Mouse (Mus musculus) left cerebral cortex, adult 2 months (tissue): ENCODE data around the gene Rgs12. TPM values are rescaled to one million over a fixed set of nuclear protein-coding genes. Genes with fewer than 3 reads are reported as not detected.
A peak's percentile ranks its signal among the peaks of the same experiment; 100 is the strongest.

Source experiments
- DNase-seq, 2 experiments: peaks; one replicate each; pipeline ENCODE4 v3.0.0; 2021 to 2022; ENCODE audit warnings: low spot score in 2 of 2, mixed read lengths in 1 of 2; ENCODE audit errors: extremely low spot score in 1 of 2
- H3K27ac ChIP-seq: fragments of 200-600 bp; 2 replicates; pipeline ENCODE4 v1.8.1; 2022
- H3K4me3 ChIP-seq: fragments of 200-600 bp; 2 replicates; pipeline ENCODE4 v1.8.1; 2022
- CTCF ChIP-seq: fragments of 200-600 bp; IDR thresholded peaks from 2 replicates; pipeline ENCODE4 v1.8.1; 2022; ENCODE audit warnings: antibody characterized with exemption, mild to moderate bottlenecking, moderate library complexity
- intact Hi-C: fragments of 180-260 bp; cut with DNase I; formaldehyde crosslinking; loops from one replicate; pipeline ENCODE4 v1.15.1; 2025
- long read RNA-seq, 2 experiments: library from polyadenylated mRNA; stranded (forward); transcript quantifications; one replicate each; pipeline ENCODE4 v2.0.0; 2021; ENCODE audit warnings: borderline mapping rate in 2 of 2
- total RNA-seq, 2 experiments: library from RNA; stranded (reverse); gene quantifications; 2 replicates each; pipeline ENCODE4 v1.2.3; 2021

Gene Rgs12
- total RNA-seq = 10 to 100 TPM; 40.5 to 48.3 TPM
- long read RNA-seq, experiment 1, full-length matches to known transcripts = 46 of 73 reads
- long read RNA-seq, experiment 1, partial matches to known transcripts = 5 of 73 reads
- long read RNA-seq, experiment 1, other reads (novel, unspliced or antisense) = 22 of 73 reads
- long read RNA-seq, experiment 2, full-length matches to known transcripts = 45 of 62 reads
- long read RNA-seq, experiment 2, partial matches to known transcripts = 2 of 62 reads
- long read RNA-seq, experiment 2, other reads (novel, unspliced or antisense) = 15 of 62 reads

DNA sequence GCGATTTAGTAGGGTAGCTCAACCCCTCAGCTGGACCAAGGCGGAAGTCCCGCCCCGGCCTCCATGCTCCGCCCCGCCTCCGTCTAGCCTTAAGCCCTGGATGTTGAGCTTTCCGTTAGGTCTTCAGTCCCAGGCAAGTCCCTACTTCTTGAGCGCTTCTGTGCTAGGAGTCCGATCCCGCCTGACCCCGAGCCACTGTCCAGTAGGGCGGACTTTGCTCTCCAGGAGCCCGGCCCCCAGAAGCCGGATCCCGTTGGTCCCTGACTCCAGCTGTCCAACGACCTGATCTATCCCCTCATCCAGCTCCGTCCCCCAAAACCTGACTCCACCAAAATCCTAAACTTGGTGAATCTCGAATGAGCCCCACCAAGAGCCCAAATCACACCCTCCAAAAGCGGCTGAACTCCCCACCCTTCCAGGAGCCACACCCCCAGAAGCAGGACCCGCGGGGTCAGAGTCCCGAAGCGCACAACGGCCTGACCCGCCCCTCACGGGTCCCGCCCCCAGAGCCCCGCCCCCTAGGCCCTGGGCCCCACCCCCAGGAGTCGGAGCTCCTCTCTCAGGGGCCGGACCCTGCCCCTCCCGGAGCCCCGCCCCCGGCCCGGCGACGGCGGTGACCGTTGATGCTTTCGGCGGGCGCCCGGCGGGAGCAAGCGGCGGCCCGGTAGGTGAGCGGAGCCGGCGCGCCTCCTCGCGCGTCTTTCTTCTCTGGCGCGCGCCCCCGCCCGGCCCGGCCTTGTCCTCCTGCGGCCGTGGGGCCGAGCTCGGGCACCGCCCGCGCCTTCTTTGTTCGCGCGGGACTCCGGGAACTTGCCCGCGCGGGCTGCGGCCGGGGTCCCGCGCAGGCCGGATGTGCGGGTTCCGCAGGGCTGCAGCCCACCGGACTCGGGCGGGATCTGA is at the start of gene Rgs12:
TSS of gene Rgs12 (plus strand) at position 585 of the 900 bp plus-strand sequence.
- peak; percentile 41 to 62 for DNase-seq
- intact Hi-C loops = no loop called here
- TF ChIP-seq CTCF = no peak
- H3K27ac ChIP-seq = peak within 1 kb of the TSS; percentile 78
- H3K4me3 ChIP-seq = peak within 1 kb of the TSS; percentile 66

DNA sequence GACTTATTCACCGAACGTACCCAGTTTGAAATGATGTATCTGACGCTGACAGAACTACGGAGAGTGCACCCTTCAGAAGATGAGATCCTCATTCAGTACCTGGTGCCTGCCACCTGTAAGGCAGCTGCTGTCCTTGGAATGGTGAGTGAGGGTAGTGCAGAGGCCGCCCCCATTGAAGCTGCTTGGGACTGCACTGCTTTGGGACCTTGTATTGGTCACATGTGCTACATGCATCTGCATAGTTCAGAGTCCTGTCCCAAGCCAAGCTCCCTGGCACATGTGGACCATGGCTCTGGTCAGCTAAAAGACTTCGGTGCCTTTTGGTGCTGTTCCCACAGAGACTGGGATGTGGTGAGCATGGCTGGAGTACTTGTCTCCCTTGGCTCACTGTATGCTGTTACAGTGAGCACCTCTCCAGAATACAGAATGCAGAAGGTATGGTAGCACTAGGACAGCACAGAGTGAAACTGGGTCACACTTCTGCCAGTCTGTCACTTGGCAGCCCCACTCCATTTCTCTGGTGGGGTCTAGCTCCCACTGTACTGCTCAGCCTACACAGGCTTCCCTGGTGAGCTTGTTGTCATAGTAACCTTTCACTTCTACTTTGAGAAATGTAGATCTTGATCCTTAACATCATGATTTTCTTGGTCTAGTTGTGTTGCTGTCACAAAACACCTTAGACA is 49.3 kb upstream of the Rgs12 start:
- no peak for DNase-seq
- TF ChIP-seq CTCF = no peak
- no peak overlapping the region for H3K4me3 ChIP-seq
- H3K27ac ChIP-seq = no peak overlapping the region
- intact Hi-C loops = no loop called here

DNA sequence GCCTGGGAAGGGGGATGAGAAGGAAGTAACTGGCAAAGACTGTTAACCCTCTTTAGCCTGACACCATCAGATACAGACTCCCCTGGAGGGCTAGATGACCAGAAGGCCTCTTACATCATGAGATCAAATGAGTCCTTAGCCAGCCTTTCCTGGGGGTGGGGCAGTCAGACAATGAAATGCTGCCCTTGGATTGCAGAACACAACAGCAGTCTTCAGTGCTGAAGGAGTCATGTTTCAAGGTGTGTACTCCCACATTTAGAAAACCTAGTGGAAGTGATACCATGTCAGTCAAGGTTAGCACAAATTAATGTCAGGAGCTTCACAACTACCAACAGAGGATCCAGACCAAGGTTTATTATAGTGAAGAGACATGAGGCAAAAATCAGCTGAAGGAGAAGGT is 46.9 kb upstream of the Rgs12 start:
- intact Hi-C loops = no loop called here
- DNase-seq = no peak
- no peak for TF ChIP-seq CTCF
- H3K27ac ChIP-seq = no peak overlapping the region
- H3K4me3 ChIP-seq = no peak overlapping the region

DNA sequence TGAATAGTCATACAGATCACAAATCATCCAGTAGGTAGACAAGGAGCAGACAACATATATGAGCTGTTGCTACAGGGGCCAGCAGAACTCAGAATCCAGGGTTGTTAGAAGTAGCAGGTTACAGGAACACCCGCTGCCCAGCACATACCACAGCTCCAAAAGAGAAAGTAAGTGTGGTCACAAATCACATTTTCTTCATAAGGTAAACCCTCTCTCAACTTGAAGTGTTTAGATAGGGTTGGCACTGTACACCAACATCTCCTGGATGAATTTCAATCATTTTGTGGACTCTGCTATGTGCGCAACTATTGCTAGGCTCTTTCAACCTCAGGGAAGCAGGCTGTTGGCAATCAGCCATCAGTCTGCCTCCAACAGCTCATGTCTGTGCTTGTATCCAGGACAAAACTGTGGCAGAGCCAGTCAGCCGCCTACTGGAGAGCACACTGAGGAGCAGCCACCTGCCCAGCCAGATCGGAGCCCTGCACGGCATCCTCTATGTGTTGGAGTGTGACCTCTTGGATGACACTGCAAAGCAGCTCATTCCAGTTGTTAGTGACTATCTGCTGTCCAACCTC is 46.3 kb upstream of the Rgs12 start:
- H3K4me3 ChIP-seq = no peak overlapping the region
- intact Hi-C loops = no loop called here
- peak; percentile 31 for TF ChIP-seq CTCF
- H3K27ac ChIP-seq = no peak overlapping the region
- peak in 1 of 2 experiments; percentile 33 for DNase-seq

DNA sequence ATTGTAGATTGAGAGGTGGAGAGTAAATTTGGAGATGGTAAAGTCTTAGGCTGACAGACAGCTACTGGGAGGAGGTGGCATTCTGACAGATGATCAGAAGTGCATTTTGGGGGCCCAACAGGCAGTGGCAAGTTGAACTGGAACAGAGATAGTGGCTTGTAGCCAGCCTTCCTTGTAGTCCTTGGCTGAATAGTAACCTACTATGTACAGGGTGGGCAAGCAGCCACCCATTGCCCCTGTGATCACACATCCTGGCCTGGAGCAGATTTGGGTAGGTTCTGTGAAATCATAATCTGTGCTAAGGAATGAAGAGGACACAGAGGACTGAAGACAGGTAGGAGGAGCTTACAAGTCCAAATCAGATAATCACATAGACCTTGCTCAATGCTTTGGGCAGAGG is 44.8 kb upstream of the Rgs12 start:
- no peak overlapping the region for H3K27ac ChIP-seq
- no peak for TF ChIP-seq CTCF
- intact Hi-C loops = no loop called here
- no peak overlapping the region for H3K4me3 ChIP-seq
- no peak for DNase-seq

DNA sequence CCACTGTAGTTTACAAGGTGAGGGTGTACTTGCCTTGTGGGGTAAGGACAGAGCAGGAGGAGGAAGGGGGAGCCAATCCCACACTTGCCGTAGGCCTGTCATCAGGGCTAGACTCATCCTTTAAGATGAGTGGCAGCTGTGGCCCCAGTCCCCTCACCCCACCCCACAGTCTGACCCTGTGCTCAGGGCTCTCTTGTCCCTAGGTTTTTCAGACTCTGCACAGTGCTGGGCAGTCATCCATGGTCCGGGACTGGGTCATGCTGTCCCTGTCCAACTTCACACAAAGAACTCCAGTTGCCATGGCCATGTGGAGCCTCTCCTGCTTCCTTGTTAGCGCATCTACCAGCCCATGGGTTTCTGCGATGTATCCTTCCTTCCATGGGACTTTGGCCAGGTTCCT is 42.0 kb upstream of the Rgs12 start:
- intact Hi-C loops = no loop called here
- DNase-seq = no peak
- Histone ChIP-seq H3K4me3 (no peak overlapping the region), H3K27ac (no peak overlapping the region)
- no peak for TF ChIP-seq CTCF

DNA sequence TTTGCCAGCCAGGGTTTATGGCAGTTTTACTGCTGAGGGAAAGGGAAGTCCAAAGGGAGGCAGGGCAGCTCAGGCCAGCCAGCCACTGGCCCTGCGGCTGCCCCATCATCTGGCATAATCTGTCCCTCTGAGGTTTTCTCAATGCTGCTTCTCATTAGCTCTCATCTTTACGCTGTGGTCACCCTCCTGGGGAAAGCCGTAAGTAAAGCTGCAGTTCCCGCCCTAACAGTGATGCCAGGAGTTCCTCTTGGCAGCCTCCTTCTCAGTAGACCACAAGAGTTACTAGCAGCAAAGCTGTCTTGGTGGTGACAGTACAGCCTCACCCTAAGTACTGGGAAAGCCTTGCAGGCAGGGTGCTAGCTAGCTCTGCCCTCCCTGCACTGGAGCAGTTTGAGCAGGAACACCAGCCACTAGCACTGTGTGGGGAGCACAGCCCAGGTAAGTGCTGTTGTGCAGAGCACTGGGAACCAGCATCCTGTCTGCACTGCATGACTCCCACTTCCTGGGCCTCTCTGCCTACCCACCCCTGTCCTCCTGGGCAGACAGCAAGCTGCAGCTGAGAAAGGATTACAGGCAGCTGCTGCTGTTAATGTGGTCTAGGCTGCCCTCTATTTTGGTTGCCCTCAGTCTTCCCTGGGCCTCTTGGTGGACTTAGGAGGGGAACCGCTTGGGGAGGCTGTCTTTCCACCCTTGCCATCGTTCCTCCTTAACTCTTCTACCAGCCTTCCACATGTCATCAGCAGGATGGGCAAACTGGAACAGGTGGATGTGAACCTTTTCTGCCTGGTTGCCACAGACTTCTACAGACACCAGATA is 41.1 kb upstream of the Rgs12 start, which contains the start of gene Msantd1:
TSS of gene Msantd1 (plus strand) at position 103 of the 816 bp plus-strand sequence.
- DNase-seq = no peak
- no peak within 1 kb of the TSS for H3K27ac ChIP-seq
- no peak for TF ChIP-seq CTCF
- no peak within 1 kb of the TSS for H3K4me3 ChIP-seq
- intact Hi-C loops = no loop called here

DNA sequence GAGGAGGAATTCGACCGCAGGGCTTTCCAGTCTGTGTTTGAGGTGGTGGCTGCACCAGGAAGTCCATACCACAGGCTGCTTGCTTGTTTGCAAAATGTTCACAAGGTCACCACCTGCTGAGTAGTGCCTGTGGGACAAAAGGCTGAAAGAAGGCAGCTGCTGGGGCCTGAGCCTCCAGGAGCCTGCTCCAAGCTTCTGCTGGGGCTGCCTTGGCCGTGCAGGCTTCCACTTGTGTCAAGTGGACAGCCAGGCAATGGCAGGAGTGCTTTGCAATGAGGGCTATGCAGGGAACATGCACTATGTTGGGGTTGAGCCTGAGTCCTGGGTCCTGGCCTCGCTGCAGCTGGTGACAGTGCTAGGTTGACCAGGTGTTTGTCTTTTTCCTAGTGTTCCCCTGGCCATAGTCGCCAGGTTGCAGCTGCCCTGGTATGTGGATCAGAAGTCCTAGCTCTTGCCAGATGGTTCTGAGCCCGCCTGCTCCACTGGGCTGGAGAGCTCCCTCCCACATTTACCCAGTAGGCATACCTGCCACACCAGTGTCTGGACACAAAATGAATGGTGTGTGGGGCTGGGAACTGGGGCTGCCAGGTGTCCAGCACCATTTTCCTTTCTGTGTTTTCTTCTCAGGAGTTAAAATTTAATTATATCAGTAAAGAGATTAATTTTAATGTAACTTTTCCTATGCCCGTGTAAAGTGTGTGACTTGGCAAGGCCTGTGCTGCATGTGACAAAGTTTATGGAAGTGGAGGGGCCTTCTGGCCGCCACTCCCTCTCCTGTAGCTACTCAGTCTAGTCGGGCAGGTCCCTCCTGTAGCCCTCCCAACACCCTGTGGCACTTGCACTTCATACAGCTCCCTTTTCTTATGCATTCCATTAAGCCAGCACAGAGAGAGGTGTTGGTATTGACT is 40.3 kb upstream of the Rgs12 start:
- intact Hi-C loops = no loop called here
- no peak for TF ChIP-seq CTCF
- no peak overlapping the region for H3K27ac ChIP-seq
- DNase-seq = no peak
- H3K4me3 ChIP-seq = no peak overlapping the region

DNA sequence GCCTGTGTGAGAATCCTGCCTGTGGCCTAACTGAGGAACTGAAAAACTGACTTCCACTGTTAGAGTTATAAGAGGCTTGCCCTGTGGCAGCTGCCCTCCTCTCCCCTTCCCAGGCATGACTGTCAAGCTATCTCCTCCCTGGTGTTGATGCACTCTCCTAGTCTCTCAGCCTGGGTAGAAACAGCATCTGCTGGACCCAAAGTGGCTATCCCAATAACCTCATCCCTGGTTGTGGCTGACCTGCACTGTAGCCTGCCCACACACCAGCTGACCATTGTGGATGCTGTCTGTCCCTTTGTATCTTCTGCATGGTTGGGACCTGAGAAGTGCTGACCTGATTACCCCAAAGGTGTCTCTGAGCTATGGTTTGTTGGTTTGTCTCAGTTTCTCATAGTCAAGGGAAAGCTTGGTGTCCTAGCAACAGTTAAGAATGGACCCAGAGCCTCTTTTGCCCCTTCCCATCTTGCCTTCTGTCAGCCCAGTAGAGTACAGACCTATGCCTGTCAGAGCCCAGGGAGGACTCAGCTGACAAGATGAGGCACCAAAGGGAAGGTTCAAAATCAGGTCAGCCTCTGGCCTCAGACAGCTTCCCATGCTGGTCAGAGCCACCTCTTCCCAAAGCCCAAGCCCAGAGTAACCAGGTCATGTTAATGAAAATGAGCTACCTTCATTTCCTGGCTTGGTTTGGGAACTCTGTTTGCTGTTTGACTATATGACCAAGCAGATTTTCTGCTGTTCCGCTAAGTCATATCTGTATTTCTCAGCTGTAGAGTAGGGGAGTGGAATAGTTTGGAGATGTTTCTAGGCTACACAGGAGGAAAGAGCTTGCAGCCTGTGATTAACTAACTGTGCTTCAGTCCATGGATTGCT is 39.4 kb upstream of the Rgs12 start:
- TF ChIP-seq CTCF = no peak
- intact Hi-C loops = no loop called here
- H3K27ac ChIP-seq = no peak overlapping the region
- no peak for DNase-seq
- no peak overlapping the region for H3K4me3 ChIP-seq
